In the genomic region with DNA sequence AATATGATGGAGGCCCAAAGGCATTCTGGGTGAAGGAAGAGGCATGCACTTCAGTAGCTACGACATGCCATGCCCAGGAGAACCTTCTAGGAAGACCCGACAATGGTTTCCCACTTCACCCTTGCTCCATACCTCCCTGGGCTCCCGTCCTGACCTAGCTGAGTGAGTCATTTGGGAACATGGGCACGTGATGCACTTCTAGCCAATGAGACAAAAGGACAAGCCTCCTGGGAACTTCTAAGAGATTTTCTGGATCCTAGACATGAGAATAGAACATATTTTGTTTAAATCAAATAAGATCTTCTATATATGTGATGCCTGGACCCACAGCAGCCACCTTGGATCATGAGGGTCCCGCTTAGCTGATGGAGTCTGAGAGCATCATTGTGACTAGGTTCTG, we compare ENCODE assay signal across 27 mouse cellular contexts. TPM values are rescaled to one million over a fixed set of nuclear protein-coding genes. Genes with fewer than 3 reads are reported as not detected.
DNase-seq lines count a peak whose midpoint lies in the region; ATAC-seq and TF ChIP-seq lines count a peak whose summit lies in the region.
"Had no signal": no experiment of that assay in that cellular context is flagged by ENCODE, and none has a peak within 500 bp of the region (broad histone marks: within the 10 kb centered on the region; RNA-seq: fewer than 3 reads in every experiment).

No protein-coding gene starts in this region.

- H3K79me3 ChIP-seq in C2C12 (ENCODE audit: low read depth), result no peaks in the 10 kb centered on the region

- H3K36me3 ChIP-seq in C2C12 (ENCODE audit: control insufficient read depth, insufficient read depth) (no peaks in the 10 kb centered on the region), MEL (ENCODE audit: control insufficient read depth in 1 of 2, insufficient read depth in 2 of 2, low read length in 2 of 2) (no peaks in the 10 kb centered on the region)
- H3K36me3 ChIP-seq: embryonic facial prominence, embryonic 10.5 days; embryonic facial prominence, embryonic 13.5 days; forebrain, embryonic 12.5 days; forebrain, embryonic 15.5 days; heart, embryonic 12.5 days; heart, embryonic 15.5 days; hindbrain, embryonic 10.5 days had no signal

- H3K27ac ChIP-seq in MEL (ENCODE audit: control insufficient read depth, low read depth, low read length), result no peak overlapping the region
- H3K27ac ChIP-seq: embryonic facial prominence, embryonic 10.5 days; embryonic facial prominence, embryonic 13.5 days; forebrain, embryonic 12.5 days; forebrain, embryonic 15.5 days; heart, embryonic 15.5 days; hindbrain, embryonic 10.5 days; hindbrain, embryonic 14.5 days; hindbrain, postnatal 0 days had no signal

- H3K79me2 ChIP-seq in C2C12 (ENCODE audit: control insufficient read depth, insufficient read depth) (no peaks in the 10 kb centered on the region), MEL (ENCODE audit: control insufficient read depth, insufficient read depth, low read length, poor library complexity) (no peaks in the 10 kb centered on the region)

- H3K9me3 ChIP-seq in MEL (replicated peaks; ENCODE audit: insufficient read depth, low read length), result no peaks in the 10 kb centered on the region
- H3K9me3 ChIP-seq: embryonic facial prominence, embryonic 10.5 days; embryonic facial prominence, embryonic 13.5 days; forebrain, embryonic 12.5 days; forebrain, embryonic 15.5 days; heart, embryonic 12.5 days; heart, embryonic 15.5 days; hindbrain, embryonic 10.5 days had no signal

- H3K27me3 ChIP-seq in C2C12 (ENCODE audit: control insufficient read depth, insufficient read depth, insufficient read length) (peaks cover 65% of the 10 kb centered on the region), MEL (ENCODE audit: control insufficient read depth in 1 of 2, insufficient read depth in 2 of 2, low read length in 2 of 2) (no peaks in the 10 kb centered on the region)

- no peak for TF ChIP-seq EP300 in MEL (IDR thresholded peaks at IDR 0.05; ENCODE audit: low read depth in 1 of 2, low read length in 2 of 2)

- no peak for TF ChIP-seq RAD21 in MEL (IDR thresholded peaks at IDR 0.05; ENCODE audit: low read depth, low read length)

- H3K4me3 ChIP-seq in C2C12 (ENCODE audit: insufficient read depth, poor library complexity, severe bottlenecking) (no peak overlapping the region), MEL (ENCODE audit: control insufficient read depth in 1 of 2, insufficient read depth in 1 of 2, low read depth in 2 of 2, low read length in 2 of 2) (no peak overlapping the region)
- H3K4me3 ChIP-seq: embryonic facial prominence, embryonic 10.5 days; embryonic facial prominence, embryonic 13.5 days; erythroblast, embryonic 14.5 days; forebrain, embryonic 12.5 days; forebrain, embryonic 15.5 days; heart, embryonic 12.5 days; heart, embryonic 15.5 days; hindbrain, embryonic 10.5 days had no signal

- no peak for DNase-seq in MEL (ENCODE audit: low read depth, low spot score)
- DNase-seq in adipocyte (ENCODE audit: low spot score), result peak; percentile 20
- DNase-seq in left cerebral cortex, adult 9 months (ENCODE audit: low spot score in 2 of 2), result no peak
- no peak for DNase-seq in ovary, postnatal 14 days (ENCODE audit: low spot score)
- DNase-seq: adrenal gland, adult 8-10 months; adrenal gland, postnatal 25 days; cerebellum, adult 11-12 months; cerebellum, adult 8-10 months; cerebellum, postnatal 10 days; cerebellum, postnatal 36 days; embryo, embryonic 11 days; gastrocnemius, postnatal 25 days; heart, adult 18-20 months; heart, postnatal 10 days; heart, postnatal 36 days had no signal

- no peaks in the 10 kb centered on the region for H3K4me1 ChIP-seq in MEL (ENCODE audit: control insufficient read depth in 1 of 2, insufficient read depth in 2 of 2, low read length in 2 of 2)

- no peak for TF ChIP-seq CTCF in C2C12 (IDR thresholded peaks at IDR 0.05; ENCODE audit: control insufficient read depth, insufficient read depth, insufficient read length)
- TF ChIP-seq CTCF in MEL (IDR thresholded peaks at IDR 0.05 in 2 of 3, conservative IDR thresholded peaks at IDR 0.05 in 1 of 3; ENCODE audit: control insufficient read depth in 1 of 3, insufficient read depth in 1 of 3, low read depth in 2 of 3, low read length in 3 of 3, poor library complexity in 1 of 3, severe bottlenecking in 1 of 3), result no peak

- no peak overlapping the region for H3ac ChIP-seq in C2C12 (ENCODE audit: control insufficient read depth, insufficient read length, low read depth)

- no peak for ATAC-seq in inflammation-experienced regulatory T-cells, adult 6 months
- ATAC-seq: forebrain, embryonic 15.5 days; hindbrain, postnatal 0 days had no signal

- TF ChIP-seq POLR2A in MEL (IDR thresholded peaks at IDR 0.05; ENCODE audit: control insufficient read depth in 1 of 2, insufficient read depth in 1 of 2, low read depth in 1 of 2, low read length in 2 of 2, poor library complexity in 1 of 2), result no peak

- no peak overlapping the region for H3K9ac ChIP-seq in MEL (ENCODE audit: control insufficient read depth, low read depth, low read length, poor library complexity, severe bottlenecking)
- H3K9ac ChIP-seq: embryonic facial prominence, embryonic 13.5 days; forebrain, embryonic 12.5 days; forebrain, embryonic 15.5 days; heart, embryonic 12.5 days; heart, embryonic 15.5 days; hindbrain, embryonic 14.5 days had no signal

TF ChIP-seq in C2C12, 6 proteins besides CTCF, POLR2A, EP300 and RAD21:
- no peak for TF ChIP-seq MYOG (IDR thresholded peaks at IDR 0.05; ENCODE audit: control insufficient read depth, extremely low read depth, insufficient read length)
- no peak for TF ChIP-seq CEBPB (IDR thresholded peaks at IDR 0.05; ENCODE audit: low read depth)
- TF ChIP-seq USF1 (IDR thresholded peaks at IDR 0.05; ENCODE audit: low read depth), result peak; percentile 96
- TF ChIP-seq MYOD1 (IDR thresholded peaks at IDR 0.05; ENCODE audit: control insufficient read depth, insufficient read length, low read depth), result no peak

TF ChIP-seq in MEL, 35 proteins besides CTCF, POLR2A, EP300 and RAD21:
- TF ChIP-seq ZC3H11A (IDR thresholded peaks at IDR 0.05; ENCODE audit: low read depth, low read length), result no peak
- TF ChIP-seq GATA1 (IDR thresholded peaks at IDR 0.05; ENCODE audit: low read depth, low read length), result no peak
- TF ChIP-seq UBTF (IDR thresholded peaks at IDR 0.05; ENCODE audit: borderline replicate concordance, insufficient read depth, low read depth, low read length), result no peak
- no peak for TF ChIP-seq MEF2A (IDR thresholded peaks at IDR 0.05; ENCODE audit: extremely low read depth, insufficient replicate concordance, low read depth, low read length, poor library complexity, severe bottlenecking)
- no peak for TF ChIP-seq MAX (IDR thresholded peaks at IDR 0.05; ENCODE audit: low read length)
- TF ChIP-seq GABPA (IDR thresholded peaks at IDR 0.05; ENCODE audit: low read depth, low read length), result no peak
- no peak for TF ChIP-seq NRF1 (IDR thresholded peaks at IDR 0.05; ENCODE audit: insufficient read depth, low read depth, low read length, poor library complexity, severe bottlenecking)
- TF ChIP-seq USF1 (IDR thresholded peaks at IDR 0.05; ENCODE audit: low read depth, low read length), result peak; percentile 82
- no peak for TF ChIP-seq MYB (IDR thresholded peaks at IDR 0.05; ENCODE audit: low read depth, low read length)
- TF ChIP-seq USF2 (IDR thresholded peaks at IDR 0.05; ENCODE audit: borderline replicate concordance in 1 of 2, insufficient read depth in 1 of 2, low read depth in 1 of 2, low read length in 2 of 2), result 0 out of 4 replicates have a peak, but pooled peaks of 1 of the 2 experiments have one; percentile 35
- TF ChIP-seq TAL1 (IDR thresholded peaks at IDR 0.05; ENCODE audit: low read length), result no peak
- TF ChIP-seq ZKSCAN1 (IDR thresholded peaks at IDR 0.05; ENCODE audit: low read depth, low read length), result no peak
TF ChIP-seq in MEL: peak in this region for 2.

RNA-seq across cellular contexts. Expression of gene Doc2b, which starts 3.3 kb away (rescaled TPM):
- polyA plus RNA-seq in C2C12 (2012; fragmentation: generic; extraction: Trizol) (0.04 TPM), MEL (2012; ENCODE audit: insufficient read depth in 1 of 2, insufficient read length in 2 of 2, low read depth in 1 of 2, low replicate concordance in 2 of 2, missing spikeins in 1 of 2) (not detected)
- not detected in 2 replicates for total RNA-seq in MEL (2012; rRNA removed)
- polyA plus RNA-seq in inflammation-experienced regulatory T-cells, adult 6 months (2017; shearing (Covaris generic)), result not detected
- polyA plus RNA-seq: erythroblast, embryonic 14.5 days had no signal

RNA-seq across cellular contexts. Expression of gene Ywhae, which starts 59.9 kb away (rescaled TPM):
- polyA plus RNA-seq in C2C12 (2012; fragmentation: generic; extraction: Trizol), result 528 TPM
- total RNA-seq in MEL (2012; rRNA removed), result 303 and 356 TPM in 2 replicates
- polyA plus RNA-seq in MEL (2012; ENCODE audit: insufficient read depth in 1 of 2, insufficient read length in 2 of 2, low read depth in 1 of 2, low replicate concordance in 2 of 2, missing spikeins in 1 of 2), result 100 to 1,000 TPM; 755 to 855 TPM
- 100 to 1,000 TPM; 347 to 645 (median 394) TPM for polyA plus RNA-seq in inflammation-experienced regulatory T-cells, adult 6 months (2017; shearing (Covaris generic))
